Mouse (Mus musculus) spleen, adult 2 months (tissue): Measurements from ENCODE around the gene Srd5a1.
"Not testable (repeated sequence)": the region's sequence is repeated elsewhere in the genome, so short reads cannot be mapped to it uniquely, and the experiment has no call there.

Experiments
- CTCF ChIP-seq: fragments of 200-500 bp; IDR thresholded peaks from 2 replicates; pipeline ENCODE4 v1.5.1; 2011; ENCODE audit warnings: mild to moderate bottlenecking, inconsistent platforms; ENCODE audit not compliant: insufficient read depth, insufficient read length, insufficient replicate concordance; ENCODE audit errors: extremely low read depth
- POLR2A ChIP-seq: fragments of 200-500 bp; IDR thresholded peaks from 2 replicates; pipeline ENCODE4 v1.6.1; 2011; ENCODE audit warnings: low read depth, low read length, inconsistent platforms

DNA sequence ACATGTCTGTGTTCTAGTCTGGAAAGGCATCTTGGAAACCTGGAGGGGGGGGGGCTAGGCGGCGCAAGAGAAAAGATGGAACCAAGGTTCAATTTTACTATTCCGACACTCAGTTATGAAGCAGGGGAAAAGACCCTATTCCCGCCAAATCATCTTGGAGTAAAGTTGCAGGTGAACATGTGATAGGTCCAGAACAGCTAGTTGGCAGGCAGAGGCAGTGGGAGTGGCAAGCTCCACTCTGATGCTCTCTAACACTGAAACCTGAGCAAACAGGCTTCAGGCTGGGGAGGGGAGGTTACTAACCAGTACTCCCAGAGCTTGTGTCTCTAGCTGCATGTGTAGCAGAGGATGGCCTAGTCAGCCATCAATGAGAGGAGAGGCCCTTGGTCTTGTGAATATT, 45.8 kb downstream of the Srd5a1 start:
- TF ChIP-seq POLR2A, CTCF: not testable (repeated sequence)
